Mouse (Mus musculus) liver, embryonic 16.5 days (tissue): ENCODE data around the gene Mtmr10. TPM values are rescaled to one million over a fixed set of nuclear protein-coding genes. Genes with fewer than 3 reads are reported as not detected.
A peak's percentile ranks its signal among the peaks of the same experiment; 100 is the strongest.

Source experiments
- ATAC-seq: fragments of 200-750 bp; cut with Nextera tagmentation; 2 replicates; pipeline ENCODE4 v1.8.0; 2017; ENCODE audit warnings: low read depth, mild to moderate bottlenecking, moderate number of reproducible peaks, moderate library complexity
- H3K27ac ChIP-seq: fragments of 300-500 bp; sonication (generic); 2 replicates; pipeline ENCODE4 v1.5.1; 2014; ENCODE audit warnings: mild to moderate bottlenecking, low read length
- H3K27me3 ChIP-seq: fragments of 300-500 bp; sonication (generic); 2 replicates; pipeline ENCODE4 v1.6.1; 2014; ENCODE audit warnings: low read depth, low read length, mixed read lengths; ENCODE audit not compliant: control insufficient read depth, insufficient read depth
- H3K36me3 ChIP-seq: fragments of 300-500 bp; sonication (generic); 2 replicates; pipeline ENCODE4 v1.6.1; 2014; ENCODE audit warnings: mild to moderate bottlenecking; ENCODE audit not compliant: control insufficient read depth, insufficient read depth
- H3K4me1 ChIP-seq: fragments of 300-500 bp; sonication (generic); 2 replicates; pipeline ENCODE4 v1.6.1; 2014; ENCODE audit warnings: low read depth, low read length, mixed read lengths; ENCODE audit not compliant: control insufficient read depth
- H3K4me2 ChIP-seq: fragments of 300-500 bp; sonication (generic); 2 replicates; pipeline ENCODE4 v1.6.1; 2014; ENCODE audit warnings: low read depth, low read length, mixed read lengths
- H3K4me3 ChIP-seq: fragments of 300-500 bp; sonication (generic); 2 replicates; pipeline ENCODE4 v1.5.1; 2014; ENCODE audit warnings: low read depth, mild to moderate bottlenecking, low read length
- H3K9ac ChIP-seq: fragments of 300-500 bp; sonication (generic); 2 replicates; pipeline ENCODE4 v1.6.1; 2014; ENCODE audit warnings: low read depth, low read length
- H3K9me3 ChIP-seq: fragments of 300-500 bp; sonication (generic); replicated peaks from 2 replicates; pipeline ENCODE4 v1.6.1; 2016; ENCODE audit warnings: low read length; ENCODE audit not compliant: control insufficient read depth
- WGBS: fragments of 180-500 bp; shearing (Covaris S2); extraction: QIAGEN DNeasy Blood & Tissue Kit; methylation state at CpG from one replicate; pipeline ENCODE4 v1.1.7; 2014; ENCODE audit not compliant: insufficient replicate concordance; 5-methylcytosine and 5-hydroxymethylcytosine counted together
- polyA plus RNA-seq: library from polyadenylated mRNA; unstranded; fragments of >200 nt; fragmentation: Nextera tagmentation; extraction: Ambion mirVana; gene quantifications from 2 replicates; pipeline ENCODE4 v1.2.1, GENCODE M21; 2015

Gene Mtmr10
- 4.7 and 5.7 TPM in 2 replicates for polyA plus RNA-seq

GRCm38 (mm10) chr7:64287414-64288091, at the start of gene Mtmr10:
Gene Mtmr10 (plus strand): TSS chr7:64287653.
- H3K4me2 ChIP-seq: peak within 1 kb of the TSS; percentile 88
- peaks cover 11% of the 10 kb centered on the region for H3K4me1 ChIP-seq
- peak within 1 kb of the TSS; percentile 76 for H3K9ac ChIP-seq
- under 1% methylated on average over 77 of the region's 77 CpGs for WGBS
- H3K27ac ChIP-seq: peak within 1 kb of the TSS; percentile 74
- H3K36me3 ChIP-seq: no peaks in the 10 kb centered on the region
- peak; percentile 98 for ATAC-seq
- H3K9me3 ChIP-seq: no peaks in the 10 kb centered on the region
- no peaks in the 10 kb centered on the region for H3K27me3 ChIP-seq
- peak within 1 kb of the TSS; percentile 79 for H3K4me3 ChIP-seq

GRCm38 (mm10) chr7:64237747-64238146, 49.7 kb upstream of the Mtmr10 start:
- no peak overlapping the region for H3K27ac ChIP-seq
- H3K4me3 ChIP-seq: no peak overlapping the region
- H3K4me1 ChIP-seq: no peaks in the 10 kb centered on the region
- no peak overlapping the region for H3K9ac ChIP-seq
- no peaks in the 10 kb centered on the region for H3K36me3 ChIP-seq
- H3K4me2 ChIP-seq: no peak overlapping the region
- WGBS: 72% methylated on average over 8 of the region's 8 CpGs
- H3K9me3 ChIP-seq: no peaks in the 10 kb centered on the region
- H3K27me3 ChIP-seq: no peaks in the 10 kb centered on the region
- no peak for ATAC-seq

GRCm38 (mm10) chr7:64238410-64239086, 48.9 kb upstream of the Mtmr10 start:
- 66% methylated on average over 7 of the region's 7 CpGs for WGBS
- Histone ChIP-seq H3K4me3 (no peak overlapping the region), H3K4me1 (no peaks in the 10 kb centered on the region), H3K9ac (no peak overlapping the region), H3K27ac (no peak overlapping the region), H3K4me2 (no peak overlapping the region), H3K36me3 (no peaks in the 10 kb centered on the region), H3K27me3 (no peaks in the 10 kb centered on the region), H3K9me3 (no peaks in the 10 kb centered on the region)
- ATAC-seq: no peak

GRCm38 (mm10) chr7:64239138-64239805, 48.2 kb upstream of the Mtmr10 start:
- no peaks in the 10 kb centered on the region for H3K27me3 ChIP-seq
- no peak overlapping the region for H3K9ac ChIP-seq
- no peaks in the 10 kb centered on the region for H3K9me3 ChIP-seq
- H3K4me1 ChIP-seq: no peaks in the 10 kb centered on the region
- WGBS: 62% methylated on average over 9 of the region's 9 CpGs
- H3K36me3 ChIP-seq: no peaks in the 10 kb centered on the region
- H3K4me3 ChIP-seq: no peak overlapping the region
- H3K4me2 ChIP-seq: no peak overlapping the region
- H3K27ac ChIP-seq: no peak overlapping the region
- ATAC-seq: no peak

- ATAC-seq: no peak
- H3K27ac ChIP-seq: no peak overlapping the region
- no peak overlapping the region for H3K4me2 ChIP-seq
- H3K4me1 ChIP-seq: no peaks in the 10 kb centered on the region
- H3K9ac ChIP-seq: no peak overlapping the region
- WGBS: 67% methylated on average over 4 of the region's 4 CpGs
- no peaks in the 10 kb centered on the region for H3K9me3 ChIP-seq
- no peak overlapping the region for H3K4me3 ChIP-seq
- H3K27me3 ChIP-seq: no peaks in the 10 kb centered on the region
- H3K36me3 ChIP-seq: no peaks in the 10 kb centered on the region
Measured at GRCm38 (mm10) chr7:64239806-64240315, 47.6 kb upstream of the Mtmr10 start.

GRCm38 (mm10) chr7:64242424-64242823, 45.0 kb upstream of the Mtmr10 start:
- Histone ChIP-seq H3K36me3 (no peaks in the 10 kb centered on the region), H3K4me3 (no peak overlapping the region), H3K27ac (no peak overlapping the region), H3K9ac (no peak overlapping the region), H3K4me2 (no peak overlapping the region), H3K9me3 (no peaks in the 10 kb centered on the region), H3K27me3 (no peaks in the 10 kb centered on the region), H3K4me1 (no peaks in the 10 kb centered on the region)
- no peak for ATAC-seq
- 57% methylated on average over 4 of the region's 4 CpGs for WGBS

GRCm38 (mm10) chr7:64244371-64244770, 43.1 kb upstream of the Mtmr10 start:
- WGBS: 70% methylated on average over 6 of the region's 6 CpGs
- H3K4me1 ChIP-seq: no peaks in the 10 kb centered on the region
- H3K36me3 ChIP-seq: no peaks in the 10 kb centered on the region
- H3K4me3 ChIP-seq: no peak overlapping the region
- ATAC-seq: no peak
- no peak overlapping the region for H3K4me2 ChIP-seq
- no peaks in the 10 kb centered on the region for H3K27me3 ChIP-seq
- no peak overlapping the region for H3K9ac ChIP-seq
- H3K27ac ChIP-seq: no peak overlapping the region
- H3K9me3 ChIP-seq: no peaks in the 10 kb centered on the region

- H3K4me1 ChIP-seq: no peaks in the 10 kb centered on the region
- H3K4me3 ChIP-seq: no peak overlapping the region
- 63% methylated on average over 4 of the region's 4 CpGs for WGBS
- H3K27me3 ChIP-seq: no peaks in the 10 kb centered on the region
- H3K9ac ChIP-seq: no peak overlapping the region
- no peaks in the 10 kb centered on the region for H3K36me3 ChIP-seq
- H3K27ac ChIP-seq: no peak overlapping the region
- no peaks in the 10 kb centered on the region for H3K9me3 ChIP-seq
- no peak overlapping the region for H3K4me2 ChIP-seq
- ATAC-seq: no peak
Measured at GRCm38 (mm10) chr7:64246713-64247112, 40.7 kb upstream of the Mtmr10 start.

- Histone ChIP-seq H3K9me3 (no peaks in the 10 kb centered on the region), H3K4me2 (no peak overlapping the region), H3K27me3 (no peaks in the 10 kb centered on the region), H3K4me1 (no peaks in the 10 kb centered on the region), H3K4me3 (no peak overlapping the region), H3K27ac (no peak overlapping the region), H3K36me3 (no peaks in the 10 kb centered on the region), H3K9ac (no peak overlapping the region)
- whole genome bisulfite sequencing: 36% methylated on average over 1 of the region's 1 CpGs
- no peak for ATAC-seq
Measured at GRCm38 (mm10) chr7:64248352-64248751, 39.1 kb upstream of the Mtmr10 start.
